Mouse (Mus musculus) heart, embryonic 11.5 days (tissue): ENCODE data around the gene Gm28038. TPM values are rescaled to one million over a fixed set of nuclear protein-coding genes. Genes with fewer than 3 reads are reported as not detected.
A peak's percentile ranks its signal among the peaks of the same experiment; 100 is the strongest.

Experiments
- ATAC-seq: fragments of 200-750 bp; cut with Nextera tagmentation; replicated peaks from 2 replicates; pipeline ENCODE4 v1.8.0; 2017; ENCODE audit warnings: moderate library complexity; ENCODE audit not compliant: insufficient number of reproducible peaks, low FRiP score, low TSS enrichment
- H3K27ac ChIP-seq: fragments of 300-500 bp; sonication (generic); 2 replicates; pipeline ENCODE4 v1.5.1; 2014; ENCODE audit warnings: mild to moderate bottlenecking, low read depth, low read length
- H3K27me3 ChIP-seq: fragments of 300-500 bp; sonication (generic); 2 replicates; pipeline ENCODE4 v1.6.1; 2014; ENCODE audit warnings: mild to moderate bottlenecking, low read length, mixed read lengths; ENCODE audit not compliant: control insufficient read depth, insufficient read depth
- H3K36me3 ChIP-seq: fragments of 300-500 bp; sonication (generic); 2 replicates; pipeline ENCODE4 v1.6.1; 2014; ENCODE audit warnings: mild to moderate bottlenecking, low read length, moderate library complexity, mixed read lengths; ENCODE audit not compliant: control insufficient read depth, insufficient read depth
- H3K4me1 ChIP-seq: fragments of 300-500 bp; sonication (generic); 2 replicates; pipeline ENCODE4 v1.6.1; 2014; ENCODE audit warnings: low read length; ENCODE audit not compliant: control insufficient read depth, insufficient read depth
- H3K4me2 ChIP-seq: fragments of 300-500 bp; sonication (generic); 2 replicates; pipeline ENCODE4 v1.6.1; 2014; ENCODE audit warnings: mild to moderate bottlenecking, moderate library complexity
- H3K4me3 ChIP-seq: fragments of 300-500 bp; sonication (generic); 2 replicates; pipeline ENCODE4 v1.5.1; 2014; ENCODE audit warnings: low read depth, low read length
- H3K9ac ChIP-seq: fragments of 300-500 bp; sonication (generic); 2 replicates; pipeline ENCODE4 v1.6.1; 2014; ENCODE audit warnings: mild to moderate bottlenecking, low read depth, low read length, moderate library complexity
- H3K9me3 ChIP-seq: fragments of 300-500 bp; sonication (generic); replicated peaks from 2 replicates; pipeline ENCODE4 v1.6.1; 2016; ENCODE audit warnings: low read length; ENCODE audit not compliant: control insufficient read depth
- WGBS: fragments of 180-500 bp; shearing (Covaris S2); extraction: QIAGEN DNeasy Blood & Tissue Kit; methylation state at CpG from one replicate; pipeline ENCODE4 v1.1.7; 2014; ENCODE audit not compliant: insufficient replicate concordance; 5-methylcytosine and 5-hydroxymethylcytosine counted together
- polyA plus RNA-seq: library from polyadenylated mRNA; unstranded; fragments of >200 nt; fragmentation: Nextera tagmentation; extraction: Ambion mirVana; gene quantifications from 2 replicates; pipeline ENCODE4 v1.2.1, GENCODE M21; 2014

The Gm28038 gene
- polyA plus RNA-seq, 1 experiment from 2014 or later, result not detected

DNA sequence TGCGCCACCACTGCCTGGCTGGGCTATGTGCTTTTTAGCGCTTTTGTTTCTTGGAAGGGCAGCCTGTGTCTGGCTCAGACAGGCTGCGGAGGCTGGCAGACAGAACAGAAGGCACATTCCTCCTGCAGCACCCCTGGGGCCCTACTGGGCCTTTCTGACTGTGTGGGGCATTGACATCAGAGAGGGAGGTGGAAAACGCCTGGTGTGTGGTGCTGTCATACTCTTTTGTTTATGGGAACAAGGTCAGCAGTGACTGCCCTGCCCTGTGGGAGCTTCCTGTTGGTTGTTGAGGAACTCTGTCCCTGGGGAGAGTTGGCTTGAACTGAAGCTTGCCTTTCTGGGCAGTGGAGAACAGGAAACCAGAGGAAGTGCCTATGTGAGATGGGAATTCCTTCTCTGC lies 38.3 kb upstream of the Gm28038 start:
- no peaks in the 10 kb centered on the region for H3K9me3 ChIP-seq
- peaks cover 14% of the 10 kb centered on the region for H3K36me3 ChIP-seq
- no peak for ATAC-seq
- H3K27ac ChIP-seq, result peak overlapping the region; percentile 54
- H3K9ac ChIP-seq, result no peak overlapping the region; the same call in 1 of the 2 replicates
- H3K4me1 ChIP-seq, result peaks cover 36% of the 10 kb centered on the region
- H3K27me3 ChIP-seq, result no peaks in the 10 kb centered on the region
- no peak overlapping the region for H3K4me3 ChIP-seq
- no peak overlapping the region; the same call in 1 of the 2 replicates for H3K4me2 ChIP-seq
- WGBS, result 51% methylated on average over 4 of the region's 4 CpGs

DNA sequence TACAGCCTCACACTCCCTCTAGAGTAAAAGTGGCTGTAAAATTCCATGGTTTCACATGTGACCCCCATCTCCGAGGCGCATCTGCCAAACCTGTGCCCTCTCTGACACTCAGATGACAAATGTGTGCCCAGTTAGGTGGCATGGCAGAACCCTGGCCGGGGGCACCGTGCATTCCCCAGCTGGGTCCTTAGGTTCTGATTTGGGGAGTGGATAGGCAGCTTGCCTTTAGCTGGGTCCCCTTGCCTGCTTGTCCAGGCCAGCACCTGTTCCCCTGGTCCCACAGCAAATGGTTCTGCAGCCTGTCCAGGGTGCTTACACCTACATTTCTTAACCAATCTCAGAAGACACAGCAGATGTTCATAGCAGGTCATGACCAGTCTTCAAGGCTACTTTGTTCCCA lies 37.5 kb upstream of the Gm28038 start:
- Histone ChIP-seq H3K9ac (no peak overlapping the region), H3K4me2 (no peak overlapping the region), H3K4me1 (peaks cover 34% of the 10 kb centered on the region), H3K27ac (0 out of 2 replicates have a peak overlapping the region, but pooled peaks have one; percentile 37), H3K9me3 (no peaks in the 10 kb centered on the region), H3K36me3 (peaks cover 17% of the 10 kb centered on the region), H3K4me3 (no peak overlapping the region), H3K27me3 (no peaks in the 10 kb centered on the region)
- ATAC-seq, result no peak
- 86% methylated on average over 4 of the region's 4 CpGs for WGBS

DNA sequence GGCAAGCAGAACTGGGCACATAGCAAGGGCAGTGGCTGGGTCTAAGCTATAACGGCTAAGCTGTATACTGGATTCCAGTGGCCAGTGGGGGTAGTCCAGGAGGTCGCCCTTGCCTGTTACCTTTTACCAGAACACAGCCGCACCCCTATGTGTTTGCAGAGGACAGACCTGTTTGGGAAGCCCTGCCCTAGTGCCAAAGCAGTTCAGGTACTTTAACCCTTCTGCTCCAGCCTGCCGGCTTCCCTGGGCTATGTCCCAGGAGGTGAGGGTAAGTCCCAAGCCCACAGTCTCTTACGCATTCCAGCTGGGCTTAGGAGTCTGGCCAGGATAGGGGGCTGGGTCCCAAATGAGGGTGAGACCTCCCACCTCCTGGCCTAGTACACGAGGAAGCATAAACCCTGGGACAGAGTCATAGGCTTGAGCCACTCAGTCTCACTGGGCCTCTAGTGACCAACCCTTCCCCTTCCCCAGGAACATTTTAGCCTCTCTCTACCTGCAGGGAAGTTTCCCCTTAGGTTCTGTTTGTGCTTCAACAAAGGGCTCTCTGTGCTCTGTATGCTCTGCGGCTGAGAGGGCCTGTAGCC lies 36.2 kb upstream of the Gm28038 start:
- no peak overlapping the region for H3K4me3 ChIP-seq
- H3K9ac ChIP-seq, result no peak overlapping the region
- H3K4me1 ChIP-seq, result peaks cover 21% of the 10 kb centered on the region
- no peak for ATAC-seq
- WGBS, result 76% methylated on average over 7 of the region's 7 CpGs
- H3K27me3 ChIP-seq, result no peaks in the 10 kb centered on the region
- H3K4me2 ChIP-seq, result no peak overlapping the region
- no peaks in the 10 kb centered on the region for H3K9me3 ChIP-seq
- peaks cover 22% of the 10 kb centered on the region for H3K36me3 ChIP-seq
- H3K27ac ChIP-seq, result no peak overlapping the region

DNA sequence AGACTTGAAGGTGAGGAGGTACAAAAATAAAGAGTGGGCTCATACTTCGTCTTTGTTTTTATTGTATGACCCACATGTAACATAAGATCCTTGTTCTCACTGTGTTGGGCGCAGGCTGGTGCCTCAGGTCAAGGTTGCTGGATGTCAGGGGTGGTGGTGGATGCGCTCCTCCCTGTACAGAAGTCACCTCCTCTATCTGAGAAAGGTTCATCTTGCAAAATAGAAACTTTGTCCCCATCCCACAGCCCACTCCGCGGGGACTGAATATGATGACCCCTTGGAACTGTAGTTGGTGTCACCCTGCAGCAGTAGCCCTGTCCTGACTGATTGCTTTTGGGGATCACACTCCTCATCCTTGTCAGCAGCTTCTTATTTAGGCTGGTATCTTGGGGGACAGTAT lies 33.8 kb upstream of the Gm28038 start:
- no peak for ATAC-seq
- no peak overlapping the region for H3K9ac ChIP-seq
- H3K36me3 ChIP-seq, result peaks cover 10% of the 10 kb centered on the region

DNA sequence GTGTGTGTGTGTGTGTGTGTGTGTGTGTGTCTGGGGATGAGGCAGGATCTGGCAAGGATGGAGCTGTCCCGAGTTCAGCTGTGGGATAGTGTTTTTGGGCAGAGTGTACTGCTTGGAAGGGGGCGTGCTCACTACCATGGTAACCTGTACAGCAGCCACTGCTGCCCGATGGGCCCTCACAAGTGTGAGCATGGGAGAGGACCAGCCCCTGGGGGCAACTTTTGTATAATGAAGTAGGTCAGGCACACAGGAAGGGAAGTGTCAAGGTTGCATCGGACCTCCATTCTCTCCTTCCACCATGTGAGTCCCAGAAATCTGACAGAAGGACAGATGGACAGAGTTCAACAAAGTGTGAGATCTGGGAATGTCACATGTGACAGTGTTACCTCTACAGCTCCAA lies 33.2 kb upstream of the Gm28038 start:
- no peak overlapping the region for H3K4me3 ChIP-seq
- H3K9ac ChIP-seq, result no peak overlapping the region
- H3K4me2 ChIP-seq, result no peak overlapping the region
- ATAC-seq, result no peak
- H3K27me3 ChIP-seq, result no peaks in the 10 kb centered on the region
- H3K27ac ChIP-seq, result no peak overlapping the region
- H3K36me3 ChIP-seq, result peaks cover 10% of the 10 kb centered on the region
- WGBS, result 81% methylated on average over 4 of the region's 4 CpGs
- H3K4me1 ChIP-seq, result peaks cover 15% of the 10 kb centered on the region
- no peaks in the 10 kb centered on the region for H3K9me3 ChIP-seq

More for the DNA sequence above, 33.8 kb upstream of the Gm28038 start:
- no peaks in the 10 kb centered on the region for H3K9me3 ChIP-seq
- H3K27me3 ChIP-seq, result no peaks in the 10 kb centered on the region
- WGBS, result 84% methylated on average over 5 of the region's 5 CpGs
- H3K4me1 ChIP-seq, result peaks cover 16% of the 10 kb centered on the region
- no peak overlapping the region for H3K4me2 ChIP-seq
- no peak overlapping the region for H3K4me3 ChIP-seq
- H3K27ac ChIP-seq, result no peak overlapping the region

DNA sequence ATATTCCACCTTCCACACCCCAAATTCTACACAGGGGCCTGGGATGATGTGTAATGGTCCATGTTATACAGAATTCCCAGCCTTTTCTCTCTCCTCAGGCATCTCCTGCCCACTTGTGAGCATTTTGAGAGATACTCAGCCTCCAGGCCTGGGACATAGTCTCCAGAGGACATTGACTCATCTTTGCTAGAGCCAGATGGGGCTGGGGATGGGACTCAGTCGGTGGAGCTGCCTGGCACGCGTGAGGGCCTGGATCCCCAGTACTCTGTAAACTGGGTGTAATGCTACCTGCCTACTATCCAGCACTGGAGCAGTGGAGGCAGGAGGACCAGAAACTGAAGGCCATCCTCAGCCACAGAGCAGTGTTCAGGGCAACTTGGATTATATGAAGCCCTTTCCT lies 31.7 kb upstream of the Gm28038 start:
- Histone ChIP-seq H3K36me3 (peaks cover 10% of the 10 kb centered on the region), H3K4me3 (no peak overlapping the region), H3K27me3 (no peaks in the 10 kb centered on the region), H3K4me2 (no peak overlapping the region), H3K9me3 (no peaks in the 10 kb centered on the region), H3K9ac (no peak overlapping the region), H3K27ac (no peak overlapping the region), H3K4me1 (peaks cover 12% of the 10 kb centered on the region; the same call in 1 of the 2 replicates)
- WGBS, result 92% methylated on average over 3 of the region's 3 CpGs
- no peak for ATAC-seq

DNA sequence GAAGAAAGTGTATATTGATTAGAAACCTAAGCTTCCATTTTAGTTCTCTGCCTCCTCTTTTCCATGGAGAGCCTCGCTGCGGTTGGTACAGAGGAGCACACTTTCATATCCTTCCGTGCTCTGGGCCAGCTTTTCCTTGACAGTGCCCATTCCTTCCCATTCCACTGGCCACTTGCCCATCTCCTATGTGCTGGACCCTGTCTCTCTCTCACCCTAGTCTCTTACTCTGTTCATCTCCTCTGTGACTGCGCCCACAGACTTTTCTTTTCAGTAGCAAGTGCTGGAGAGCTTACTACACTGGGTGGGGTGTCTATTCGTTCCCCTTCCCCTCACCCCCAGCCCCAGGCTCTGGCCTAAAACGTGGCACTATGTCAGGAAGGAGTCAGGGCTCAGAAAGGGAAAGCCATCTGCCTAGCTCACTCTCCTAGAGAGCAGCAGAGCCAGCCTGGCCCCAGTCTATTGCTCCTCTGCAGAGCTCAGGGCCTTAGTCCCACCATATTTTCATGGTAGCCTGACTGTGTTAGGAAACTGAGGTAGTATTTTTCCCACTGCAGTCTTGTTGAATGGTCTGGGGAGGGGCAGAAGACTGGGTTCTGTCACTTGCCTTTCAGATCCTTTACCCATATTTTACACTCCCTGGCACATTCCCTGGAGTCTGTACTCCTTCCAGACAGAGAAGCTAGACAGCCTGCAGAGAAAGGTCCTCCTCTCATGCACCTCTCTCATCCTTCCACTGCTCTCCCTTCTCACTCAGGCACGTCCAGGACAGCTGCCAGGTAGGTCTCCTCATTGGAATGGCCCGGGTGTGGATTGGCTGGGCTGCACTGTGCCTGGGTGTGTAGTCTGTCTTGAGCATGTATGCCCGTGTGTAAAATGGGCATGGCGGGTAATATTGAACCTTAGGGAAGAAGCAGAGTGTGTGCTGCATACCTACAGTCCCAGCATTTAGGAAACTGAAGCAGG lies 30.4 kb upstream of the Gm28038 start:
- peaks cover 14% of the 10 kb centered on the region for H3K36me3 ChIP-seq
- no peak for ATAC-seq

DNA sequence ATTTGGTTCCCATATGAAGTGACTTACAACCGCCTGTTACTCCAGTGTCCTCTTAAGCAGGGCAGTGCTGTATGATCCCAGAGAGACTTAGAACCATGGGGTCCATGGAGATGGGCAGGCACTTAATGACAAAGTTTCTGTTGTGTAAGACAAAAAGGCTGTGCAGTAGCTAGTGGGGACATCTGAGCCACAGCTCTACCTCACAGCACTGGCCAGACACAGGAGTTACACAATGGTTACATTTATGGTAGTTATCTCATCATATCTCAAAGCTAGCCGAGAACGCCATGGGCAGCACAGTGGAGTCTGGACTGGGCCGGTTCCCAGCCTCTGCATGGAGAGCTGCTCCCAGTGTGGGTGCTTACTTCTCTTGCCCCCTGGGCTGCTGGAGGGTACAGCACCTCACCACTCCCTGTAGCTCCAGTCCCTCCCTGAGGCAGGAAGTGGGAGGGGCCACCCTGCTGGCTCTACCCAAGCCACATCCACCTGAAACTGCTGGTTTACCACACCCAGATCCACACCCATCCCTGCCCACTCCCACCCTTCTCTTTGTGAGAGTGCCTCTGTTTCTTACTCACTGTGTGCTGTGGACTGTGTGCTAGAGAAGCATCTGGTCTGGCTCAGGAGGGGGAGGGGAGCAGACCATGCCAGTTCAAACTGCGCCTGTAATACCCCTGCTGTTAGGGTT lies 29.3 kb upstream of the Gm28038 start:
- WGBS, result 62% methylated on average over 5 of the region's 5 CpGs
- Histone ChIP-seq H3K27ac (peak overlapping the region; percentile 66), H3K4me1 (peaks cover 12% of the 10 kb centered on the region; the same call in 1 of the 2 replicates), H3K27me3 (no peaks in the 10 kb centered on the region), H3K9me3 (no peaks in the 10 kb centered on the region), H3K4me2 (no peak overlapping the region; the same call in 1 of the 2 replicates), H3K9ac (peak overlapping the region; percentile 8; the same call in 1 of the 2 replicates), H3K36me3 (peaks cover 23% of the 10 kb centered on the region), H3K4me3 (no peak overlapping the region)
- peak; percentile 55 for ATAC-seq

More for the DNA sequence above, 30.4 kb upstream of the Gm28038 start:
- peak overlapping the region; percentile 36; the same call in 1 of the 2 replicates for H3K27ac ChIP-seq
- H3K4me2 ChIP-seq, result no peak overlapping the region
- no peaks in the 10 kb centered on the region for H3K27me3 ChIP-seq
- WGBS, result 84% methylated on average over 10 of the region's 10 CpGs
- no peaks in the 10 kb centered on the region for H3K9me3 ChIP-seq
- H3K4me3 ChIP-seq, result no peak overlapping the region
- no peak overlapping the region for H3K9ac ChIP-seq
- peaks cover 12% of the 10 kb centered on the region; the same call in 1 of the 2 replicates for H3K4me1 ChIP-seq
